Mouse (Mus musculus) hematopoietic stem cell, adult 5-6 weeks (primary cell): ENCODE data around the gene Krba1. TPM values are rescaled to one million over a fixed set of nuclear protein-coding genes. Genes with fewer than 3 reads are reported as not detected.

ENCODE experiments used
- ATAC-seq, 2 experiments: fragments of 125-278 bp in 1 of 2; replicated peaks in 1 of 2; 2 replicates each; pipeline ENCODE4 v1.8.0; 2016 to 2017; ENCODE audit warnings: inconsistent platforms in 2 of 2, mild to moderate bottlenecking in 2 of 2, moderate number of reproducible peaks in 2 of 2, low read depth in 1 of 2, moderate TSS enrichment in 1 of 2; ENCODE audit not compliant: low FRiP score in 2 of 2, poor library complexity in 2 of 2, severe bottlenecking in 2 of 2, insufficient read depth in 1 of 2, low TSS enrichment in 1 of 2
- total RNA-seq: library from RNA; stranded (forward); fragments of 172-1452, 232-1000 nt; gene quantifications from 2 replicates; pipeline ENCODE4 v1.2.3, GENCODE M21; 2017

The Krba1 gene
- total RNA-seq, 1 experiment from 2014 or later: 12.4 TPM

DNA sequence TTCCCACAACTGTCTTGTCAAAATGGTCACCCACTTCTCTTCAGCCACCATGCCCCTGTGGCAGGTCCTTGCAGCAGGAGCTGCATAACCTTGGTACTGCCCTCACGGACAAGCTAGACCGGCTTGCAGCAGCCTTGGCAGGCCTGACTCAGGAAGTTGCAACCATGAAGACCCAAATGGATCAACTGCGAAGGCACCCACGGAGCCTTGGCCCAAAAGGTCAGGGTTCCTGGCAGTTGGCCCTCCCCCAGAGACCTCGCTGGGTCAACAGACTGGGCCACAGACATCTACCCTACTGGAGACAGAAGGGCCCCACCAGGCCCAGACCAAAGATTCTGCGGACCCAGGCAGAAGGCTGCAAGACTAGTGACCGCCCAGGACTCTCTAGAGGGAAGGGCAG is 20.2 kb downstream of the Krba1 start:
- no peak for ATAC-seq

DNA sequence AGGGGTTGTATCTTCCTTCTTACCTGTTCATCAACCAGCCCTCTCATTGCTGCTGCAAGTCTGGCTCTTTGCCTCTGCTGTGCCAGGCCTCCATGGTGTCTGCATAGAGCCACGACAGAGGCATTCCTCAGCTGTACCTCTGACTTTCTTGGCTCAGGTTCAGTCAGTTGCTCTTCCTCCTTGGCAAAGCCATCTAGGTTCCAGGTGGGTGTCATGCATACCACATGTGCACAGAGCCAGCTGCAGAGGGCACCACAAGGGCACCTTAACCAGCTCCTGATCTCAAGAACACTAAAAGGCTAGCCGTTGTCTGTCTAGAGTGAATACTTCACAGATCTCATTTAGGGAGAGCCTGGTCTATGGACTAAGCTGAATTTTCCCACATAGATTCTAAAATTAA is 21.1 kb downstream of the Krba1 start:
- ATAC-seq: no peak

DNA sequence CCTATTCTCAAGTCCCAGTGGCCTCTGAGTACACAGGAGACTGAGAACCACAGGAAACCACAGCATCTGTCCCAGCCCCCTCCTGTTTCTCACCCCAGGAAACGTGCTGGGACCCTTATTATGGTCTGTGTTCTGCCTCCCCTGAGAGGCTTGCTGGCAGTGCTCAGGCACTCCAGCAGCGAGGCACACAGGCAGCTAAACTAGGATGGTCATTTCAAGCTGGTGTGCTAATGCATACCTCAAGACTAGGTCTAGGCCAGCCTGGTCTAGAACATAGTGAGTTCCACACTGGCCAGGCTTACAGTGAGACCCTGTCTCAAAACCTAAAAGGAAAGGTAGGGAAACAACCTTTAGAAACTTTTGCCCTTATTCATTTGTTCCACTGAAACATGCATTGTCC is 25.3 kb downstream of the Krba1 start:
- ATAC-seq: peak; percentile 23 to 46; a peak in 2 of 4 replicates

DNA sequence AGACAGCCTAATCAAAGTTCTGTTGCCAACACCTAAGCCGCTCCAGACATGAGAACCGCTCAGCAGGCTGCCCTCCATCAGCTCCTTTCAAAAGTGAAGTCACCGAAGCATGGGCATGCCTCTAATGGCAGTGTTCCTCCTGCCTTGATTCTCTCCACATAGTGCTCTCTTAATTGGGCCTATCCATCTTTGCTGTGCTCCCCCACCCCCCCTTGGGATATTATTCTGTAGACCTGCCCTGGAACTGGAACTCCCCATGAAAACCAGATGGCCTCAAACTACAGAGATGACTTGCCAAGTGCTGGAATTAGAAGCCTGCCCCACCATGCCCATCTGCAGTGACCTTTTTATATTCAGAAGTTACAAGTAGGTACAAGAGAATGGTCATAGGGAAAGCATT is 27.9 kb downstream of the Krba1 start:
- no peak for ATAC-seq

DNA sequence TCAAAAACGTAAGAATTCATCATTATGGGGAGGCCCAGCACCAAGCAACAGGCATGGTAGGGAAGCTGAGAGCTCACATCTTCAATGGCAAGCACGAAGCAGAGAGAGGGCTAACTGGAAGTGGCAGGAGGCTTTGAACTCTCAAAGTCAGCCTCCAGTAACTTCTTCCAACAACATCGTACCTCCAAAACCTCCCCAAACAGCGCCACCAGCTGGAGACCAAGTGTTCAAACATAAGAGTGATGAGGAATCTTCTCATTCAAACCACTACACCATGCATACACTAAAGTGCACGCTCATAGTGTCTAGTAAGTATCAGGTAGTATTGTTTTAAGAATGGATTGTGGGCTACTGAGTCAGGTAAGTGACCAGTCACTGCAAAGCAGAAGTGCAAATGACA is 28.7 kb downstream of the Krba1 start:
- no peak for ATAC-seq

DNA sequence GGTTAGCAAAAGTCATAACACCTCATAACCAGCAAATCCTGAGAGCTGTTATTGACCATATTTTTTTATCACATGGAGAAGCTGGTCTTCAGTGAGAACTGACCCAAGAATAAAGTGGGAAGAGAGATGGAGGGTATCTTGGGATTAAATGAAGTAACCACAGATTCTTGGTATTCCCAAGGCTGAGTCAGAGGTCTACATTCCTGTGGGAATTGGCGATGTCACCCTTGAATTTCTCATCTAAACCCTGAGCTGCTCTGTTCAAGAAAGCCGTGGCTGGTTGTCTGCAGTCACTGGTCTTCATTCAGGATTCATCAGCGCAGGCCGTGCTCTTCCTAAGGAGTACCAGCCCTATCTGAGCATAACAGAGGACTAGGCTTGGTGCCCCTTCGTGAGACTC is 31.6 kb downstream of the Krba1 start:
- ATAC-seq: no peak

DNA sequence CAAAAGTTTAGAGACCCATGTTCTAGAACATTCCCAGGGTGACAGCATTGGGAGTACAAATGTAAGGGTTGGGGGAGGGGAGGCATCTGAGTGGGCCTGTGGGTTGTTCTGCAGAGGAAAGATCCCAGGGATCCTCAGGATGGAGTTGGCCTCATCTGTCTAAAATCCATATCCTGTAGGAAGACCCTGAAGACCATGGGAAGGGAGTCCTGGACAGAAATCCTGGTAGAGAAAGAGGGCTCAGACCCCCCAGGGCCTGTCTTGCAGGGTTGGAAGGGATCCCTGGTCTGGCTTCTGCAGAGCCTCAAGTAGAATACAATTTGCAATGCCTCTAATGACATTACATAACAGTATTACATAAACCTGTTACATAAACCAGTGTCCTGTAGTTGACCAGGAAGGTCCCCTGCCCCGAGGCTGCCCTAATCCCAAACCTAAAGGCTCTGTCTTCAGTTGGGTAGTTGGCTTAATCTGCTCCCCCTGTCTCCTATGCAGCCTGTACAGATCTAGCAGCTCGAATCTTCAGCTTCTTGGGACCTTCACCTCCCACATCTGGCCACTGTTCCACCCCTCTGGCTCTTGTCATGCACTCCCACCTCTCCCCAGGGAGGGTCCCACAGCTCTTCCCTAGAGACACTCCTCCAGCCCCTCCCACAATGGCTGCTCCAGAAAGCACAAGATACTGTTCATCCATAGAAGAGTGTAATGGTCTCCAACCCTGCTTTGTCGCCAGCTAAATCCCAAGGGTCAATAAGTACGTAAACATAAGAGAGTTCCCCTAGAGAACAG is 33.6 kb downstream of the Krba1 start:
- ATAC-seq: no peak

DNA sequence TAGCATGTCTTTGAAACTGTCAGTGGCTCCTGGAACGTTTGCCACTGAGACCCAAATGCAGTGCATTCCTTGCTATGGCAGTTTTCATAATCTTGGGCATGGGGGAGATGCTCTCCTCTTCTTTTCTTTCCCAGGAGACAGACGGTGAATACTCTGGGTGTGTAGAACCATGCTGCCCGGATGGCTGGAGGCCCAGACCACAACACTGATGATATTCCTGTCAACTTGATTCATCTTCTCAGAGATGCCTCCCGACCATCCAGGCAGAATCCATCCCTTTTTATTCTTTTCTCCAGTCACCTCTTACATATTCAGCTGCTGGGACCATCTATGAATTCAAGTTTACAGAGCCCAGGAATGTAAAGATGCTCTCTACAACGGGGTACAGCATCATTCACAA is 35.4 kb downstream of the Krba1 start:
- no peak for ATAC-seq

DNA sequence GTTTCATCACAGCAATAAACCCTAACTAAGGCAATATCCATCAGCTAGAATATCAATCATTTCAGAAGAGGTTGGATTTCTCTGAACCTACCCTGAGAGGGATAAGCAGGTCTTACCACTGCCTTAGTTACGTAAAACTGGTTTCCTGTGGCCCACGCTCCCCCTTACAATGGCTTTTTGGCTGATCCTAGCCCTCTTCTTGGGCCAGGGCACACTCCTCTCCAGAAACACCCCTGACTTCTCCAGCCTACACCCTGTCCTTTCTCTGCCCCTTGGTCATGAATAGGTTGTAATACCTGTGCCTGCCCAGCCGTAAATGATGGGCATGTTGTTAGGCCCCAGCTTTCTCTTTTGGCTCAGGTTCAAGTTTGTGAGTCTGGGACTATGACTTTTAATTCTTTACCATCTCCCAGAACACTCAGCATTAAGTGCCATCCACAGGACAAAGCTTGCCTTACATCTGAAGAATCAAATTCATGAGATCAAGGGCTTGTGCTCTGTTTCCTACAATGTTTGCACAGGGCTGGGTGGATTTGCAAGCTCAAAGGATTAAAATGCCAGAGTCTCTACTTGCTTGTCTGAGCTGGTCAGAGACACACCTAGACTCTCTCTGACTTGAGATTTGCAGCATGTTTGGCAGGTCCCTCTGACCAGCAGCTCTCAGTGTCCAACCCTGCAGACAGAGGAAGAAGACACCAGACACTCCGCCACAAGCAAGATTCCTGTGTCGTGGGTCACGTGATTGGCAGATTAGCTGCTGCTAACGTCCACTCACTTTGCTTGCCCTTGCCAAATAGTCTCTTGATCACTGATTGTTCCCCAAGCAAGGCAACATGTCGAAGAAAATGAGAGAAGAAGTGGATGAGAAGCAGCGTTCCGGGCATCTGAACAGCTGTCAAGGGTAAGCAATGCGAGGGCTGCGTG is 37.8 kb downstream of the Krba1 start:
- ATAC-seq: peak; percentile 24 to 80; a peak in 2 of 4 replicates

DNA sequence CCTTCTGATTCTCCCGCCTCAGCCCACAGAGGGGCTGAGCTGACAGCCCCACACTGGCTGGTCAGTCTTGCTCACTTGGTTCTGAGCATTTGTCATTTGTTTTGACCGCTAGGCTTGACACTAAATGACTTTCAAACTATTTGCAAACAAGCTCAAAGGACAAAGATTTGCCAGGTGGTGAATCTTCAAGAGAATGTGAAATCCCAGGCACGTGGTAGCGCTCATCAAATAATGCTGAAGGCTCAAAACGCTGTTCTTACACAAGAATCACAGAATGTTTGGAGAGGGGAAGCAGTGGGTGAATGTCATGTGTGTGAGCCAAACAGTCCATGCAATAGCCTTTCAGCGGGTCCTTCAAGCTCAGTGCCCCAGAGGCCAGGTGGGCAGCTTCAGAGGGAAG is 39.3 kb downstream of the Krba1 start:
- no peak for ATAC-seq

DNA sequence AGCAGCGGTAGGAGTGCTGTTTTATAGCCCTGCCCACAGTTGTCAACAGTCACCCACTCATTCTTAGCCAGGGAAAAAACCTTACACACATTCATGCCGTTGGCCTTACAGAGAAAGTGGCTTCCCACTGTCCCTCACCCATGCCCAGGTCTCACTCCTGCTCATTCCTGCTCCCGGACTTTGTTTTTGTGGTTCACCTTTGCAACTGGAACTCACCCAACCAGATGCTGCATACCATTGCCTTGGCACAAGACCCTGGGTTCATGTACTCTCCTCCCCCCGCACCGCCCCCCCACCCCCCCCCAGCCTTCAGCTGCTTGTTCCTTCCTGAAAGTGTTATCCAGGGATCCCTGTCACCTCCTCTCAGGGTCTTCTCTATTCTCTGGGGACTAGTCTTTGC is 39.7 kb downstream of the Krba1 start:
- ATAC-seq: no peak

DNA sequence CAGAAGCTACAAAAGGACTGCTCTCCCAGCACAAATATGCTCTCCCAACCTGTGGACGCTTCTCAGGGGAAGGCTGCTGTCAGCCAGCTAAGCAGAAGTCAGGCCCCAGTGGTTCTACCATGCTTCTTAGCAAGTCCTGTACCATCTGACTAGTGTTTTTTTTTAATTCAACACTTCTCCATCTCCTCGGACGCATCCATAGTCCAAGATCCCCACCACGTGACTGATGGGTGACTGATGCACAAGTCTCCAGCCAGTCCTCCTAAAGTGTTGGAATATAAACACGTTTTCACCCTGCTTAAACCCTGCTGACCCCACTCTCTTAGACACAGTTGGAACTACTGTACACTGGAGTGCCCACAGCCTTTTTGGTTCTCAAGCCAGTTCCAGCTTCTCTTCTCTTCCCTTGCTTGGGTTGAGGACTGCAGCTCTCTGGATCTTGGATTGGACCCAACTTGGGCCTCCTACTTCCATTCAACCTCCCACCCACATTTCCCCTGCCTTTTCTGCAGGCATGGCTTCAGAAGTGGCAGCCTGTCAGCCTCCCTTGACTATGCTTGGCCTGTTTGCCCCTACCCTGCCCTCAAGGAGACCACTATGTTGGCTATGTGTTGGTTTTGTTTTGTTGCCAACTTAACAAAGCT is 40.4 kb downstream of the Krba1 start:
- no peak for ATAC-seq

DNA sequence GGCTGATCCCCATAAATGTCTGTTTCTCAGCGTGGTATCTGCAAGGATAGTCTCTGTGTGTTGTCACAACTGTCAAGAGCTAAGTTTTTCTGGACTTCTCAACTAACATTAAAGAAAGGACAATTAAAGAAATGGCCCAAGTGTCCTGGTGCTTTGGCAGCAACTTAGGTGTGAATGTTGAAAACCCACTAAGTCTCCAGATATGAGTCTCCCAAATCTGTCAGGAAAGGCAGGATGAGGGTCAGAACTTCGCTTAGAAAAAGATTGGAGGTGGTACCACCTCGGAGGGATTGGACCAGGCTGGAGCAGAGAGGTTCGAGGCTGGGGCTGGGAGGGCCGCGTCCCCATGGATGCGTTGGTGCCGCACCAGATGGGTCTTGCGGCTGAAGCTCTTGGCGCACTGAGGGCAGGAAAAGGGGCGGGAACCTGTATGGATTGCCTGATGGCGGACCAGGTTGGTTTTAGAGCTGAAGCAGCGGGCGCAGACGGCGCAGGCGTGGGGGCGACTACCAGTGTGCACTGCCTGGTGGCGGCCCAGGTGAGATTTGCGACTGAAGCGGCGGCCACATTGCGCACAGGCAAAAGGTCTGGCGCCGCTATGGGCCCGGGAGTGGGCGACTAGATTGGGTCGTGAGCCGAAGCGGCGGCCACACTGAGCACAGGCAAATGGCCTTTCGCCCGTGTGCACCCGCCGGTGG is 42.4 kb downstream of the Krba1 start:
- no peak for ATAC-seq

DNA sequence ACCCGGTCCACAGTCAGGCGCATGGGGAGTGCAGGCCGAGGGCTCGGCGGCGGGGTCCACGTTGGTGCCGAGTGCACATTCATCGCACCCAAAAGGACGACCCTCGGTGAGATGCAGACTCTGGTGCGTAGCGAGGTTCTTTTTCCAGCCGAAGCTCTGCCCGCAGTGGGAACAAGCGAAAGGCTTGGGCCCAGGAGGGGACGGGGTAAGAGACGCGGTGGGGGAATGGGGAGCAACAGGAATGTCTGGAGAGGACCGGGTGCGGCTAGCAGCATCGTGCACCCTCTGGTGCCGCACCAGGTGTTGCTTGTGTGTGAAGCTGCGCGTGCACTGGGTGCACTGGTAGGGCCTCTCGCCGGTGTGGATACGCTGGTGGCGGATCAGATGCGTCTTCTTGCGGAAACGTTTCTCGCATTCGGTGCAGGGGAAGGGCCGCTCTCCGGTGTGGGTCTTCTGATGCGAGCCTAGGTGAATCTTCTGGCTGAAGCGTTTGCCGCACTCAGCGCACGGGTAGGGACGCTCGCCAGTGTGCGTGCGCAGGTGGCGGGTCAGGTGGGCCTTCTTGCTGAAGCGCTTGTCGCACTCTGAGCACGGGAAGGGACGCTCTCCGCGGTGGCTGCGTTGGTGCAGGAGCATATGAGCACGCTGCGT is 43.2 kb downstream of the Krba1 start:
- no peak for ATAC-seq

DNA sequence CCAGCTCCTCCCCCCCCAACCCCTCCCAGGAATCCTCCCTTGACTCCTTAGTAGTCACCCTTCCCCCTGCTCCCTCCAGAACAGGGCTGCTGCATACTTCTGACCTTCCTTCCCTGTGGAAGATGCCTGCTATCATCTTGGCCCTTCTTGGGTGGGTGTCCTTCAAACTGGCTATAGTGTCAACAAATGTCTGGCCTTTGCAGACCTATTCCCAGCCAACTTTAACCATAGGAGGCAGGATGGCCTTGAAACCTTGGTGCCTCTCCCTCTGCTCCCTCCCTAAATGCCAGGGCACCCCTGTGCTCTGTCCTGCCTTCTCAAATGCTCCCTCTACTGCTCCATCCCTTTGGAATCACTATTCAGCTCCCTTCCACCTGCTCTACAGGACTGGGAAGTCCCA is 44.3 kb downstream of the Krba1 start:
- no peak for ATAC-seq

DNA sequence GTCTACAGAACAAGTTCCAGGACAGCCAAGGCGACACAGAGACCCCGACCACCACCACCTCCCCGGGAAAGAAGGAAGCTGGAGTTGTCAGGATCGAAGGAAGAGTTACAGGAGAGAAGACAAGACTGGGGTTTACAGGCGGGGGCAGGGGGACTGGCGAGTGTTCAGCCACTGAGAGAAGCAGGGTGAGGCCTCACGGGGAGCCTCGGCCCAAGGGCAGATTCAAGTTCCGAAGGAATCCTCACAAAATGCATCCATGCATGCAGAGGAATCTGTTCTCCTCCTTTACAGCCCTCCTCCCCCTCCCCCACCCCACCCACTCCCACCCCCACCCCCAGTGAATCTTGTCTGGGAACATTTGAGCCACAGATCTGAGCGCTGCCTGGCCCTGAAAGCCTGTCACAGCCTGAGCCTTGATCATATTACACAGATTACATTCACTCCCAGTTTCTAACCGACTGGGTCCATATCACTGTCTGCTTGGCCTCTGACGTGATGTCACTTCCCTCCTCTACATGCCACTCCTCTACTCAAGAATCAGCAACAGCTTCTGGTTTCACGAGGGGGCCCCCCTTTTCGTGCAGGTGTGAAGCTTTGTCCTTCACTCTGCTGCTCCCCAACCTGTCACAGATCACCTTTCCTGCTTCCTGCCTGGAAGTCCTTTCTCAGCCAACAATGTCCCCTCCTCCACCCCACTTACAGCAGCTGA is 45.1 kb downstream of the Krba1 start:
- ATAC-seq: no peak
